Mouse (Mus musculus) cortical plate, adult 2 months (tissue): Measurements from ENCODE around the gene Plcl1.
A peak's percentile ranks its signal among the peaks of the same experiment; 100 is the strongest.

Experiments used
- CTCF ChIP-seq: fragments of 200-500 bp; IDR thresholded peaks from 2 replicates; pipeline ENCODE4 v1.5.1; 2011; ENCODE audit warnings: mild to moderate bottlenecking, control low read depth, low read length; ENCODE audit not compliant: insufficient read depth; ENCODE audit errors: extremely low read depth
- POLR2A ChIP-seq: fragments of 200-500 bp; IDR thresholded peaks from 2 replicates; pipeline ENCODE4 v1.6.1; 2011; ENCODE audit warnings: mild to moderate bottlenecking, low read length, control low read depth; ENCODE audit not compliant: insufficient read depth; ENCODE audit errors: extremely low read depth

- TF ChIP-seq CTCF (peak; percentile 90), POLR2A (no peak)
Measured at GRCm38 (mm10) chr1:55383114-55383773, 22.5 kb upstream of the Plcl1 start.
